Mouse (Mus musculus): ENCODE measurements at regions not wholly inside any gene's neighbourhood (a gene's known extent, or its start where the extent isn't known, plus 50 kb on each side); places are given as distances from the start of the nearest gene placed in this dataset.

- Histone ChIP-seq H3K4me1 (no peaks in the 10 kb centered on the region), H3K9me3 (no peaks in the 10 kb centered on the region), H3K27me3 (ENCODE audit: insufficient read depth, poor library complexity, severe bottlenecking) (no peaks in the 10 kb centered on the region), H3K4me3 (no peak overlapping the region), H3K36me3 (no peaks in the 10 kb centered on the region), H3K27ac (no peak overlapping the region)
- WGBS: 70% methylated on average over 8 of the region's 8 CpGs
- DNase-seq (ENCODE audit: low spot score): no peak
Measured at GRCm38 (mm10) chr3:143659421-143659978, 545.5 kb downstream of the Lmo4 start.

DNA sequence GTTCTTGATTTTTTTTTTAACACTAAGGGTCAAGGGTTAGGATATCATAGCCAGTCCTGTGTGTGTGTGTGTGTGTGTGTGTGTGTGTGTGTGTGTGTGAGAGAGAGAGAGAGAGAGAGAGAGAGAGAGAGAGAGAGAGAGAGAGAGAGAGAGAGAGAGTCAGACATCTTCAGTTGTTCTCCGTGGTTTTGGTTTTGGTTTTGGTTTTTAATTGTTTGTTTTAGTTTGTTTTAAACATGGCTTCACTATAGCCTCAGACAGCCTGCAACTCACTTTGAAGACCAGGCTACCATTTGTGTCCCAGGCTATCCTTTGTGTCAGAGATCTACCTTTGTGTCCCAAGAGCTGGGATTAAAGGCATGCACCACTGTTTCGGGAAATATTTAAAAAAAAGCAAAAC, 557.8 kb downstream of the Lmo4 start:
- DNase-seq (ENCODE audit: low spot score): no peak
- no peaks in the 10 kb centered on the region for H3K9me3 ChIP-seq
- H3K27ac ChIP-seq: no peak overlapping the region
- no peak overlapping the region for H3K4me3 ChIP-seq
- H3K4me1 ChIP-seq: peaks cover 7% of the 10 kb centered on the region; the same call in 1 of the 2 replicates
- no peaks in the 10 kb centered on the region for H3K27me3 ChIP-seq (ENCODE audit: insufficient read depth, poor library complexity, severe bottlenecking)
- WGBS: 91% methylated on average over 2 of the region's 2 CpGs
- no peaks in the 10 kb centered on the region for H3K36me3 ChIP-seq

GRCm38 (mm10) chr3:143646836-143647235, 558.2 kb downstream of the Lmo4 start:
- H3K27me3 ChIP-seq (ENCODE audit: insufficient read depth, poor library complexity, severe bottlenecking): no peaks in the 10 kb centered on the region
- no peak for DNase-seq (ENCODE audit: low spot score)
- no peaks in the 10 kb centered on the region for H3K9me3 ChIP-seq
- 50% methylated on average over 7 of the region's 7 CpGs for WGBS
- H3K4me3 ChIP-seq: no peak overlapping the region
- H3K27ac ChIP-seq: no peak overlapping the region
- H3K36me3 ChIP-seq: no peaks in the 10 kb centered on the region
- peaks cover 7% of the 10 kb centered on the region; the same call in 1 of the 2 replicates for H3K4me1 ChIP-seq

DNA sequence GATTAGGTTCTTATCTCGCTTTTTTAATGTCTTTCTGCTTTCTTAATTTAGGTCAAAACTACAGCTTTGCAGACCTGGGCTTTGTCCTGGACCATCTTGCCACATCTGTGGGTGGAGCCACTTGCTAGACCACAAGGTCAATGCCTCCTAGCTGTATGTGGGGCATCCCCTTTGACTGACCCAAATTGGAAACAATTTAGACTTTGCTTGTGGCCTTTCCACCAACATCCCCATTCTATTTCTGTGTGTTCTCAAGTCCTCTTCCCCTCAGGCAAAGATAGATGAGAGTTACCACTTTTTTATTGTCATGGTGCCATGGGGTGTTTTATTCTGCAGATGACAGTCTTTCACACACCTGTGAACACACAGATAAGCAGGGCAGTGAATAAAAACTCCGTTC, 572.0 kb downstream of the Lmo4 start:
- no peak for DNase-seq (ENCODE audit: low spot score)
- H3K27ac ChIP-seq: no peak overlapping the region
- WGBS: 67% methylated on average over 2 of the region's 2 CpGs
- no peak overlapping the region for H3K4me3 ChIP-seq
- H3K4me1 ChIP-seq: 0 out of 2 replicates have a peak, but pooled peaks cover 3% of the 10 kb centered on the region
- H3K9me3 ChIP-seq: no peaks in the 10 kb centered on the region
- no peaks in the 10 kb centered on the region for H3K27me3 ChIP-seq (ENCODE audit: insufficient read depth, poor library complexity, severe bottlenecking)
- H3K36me3 ChIP-seq: no peaks in the 10 kb centered on the region

DNA sequence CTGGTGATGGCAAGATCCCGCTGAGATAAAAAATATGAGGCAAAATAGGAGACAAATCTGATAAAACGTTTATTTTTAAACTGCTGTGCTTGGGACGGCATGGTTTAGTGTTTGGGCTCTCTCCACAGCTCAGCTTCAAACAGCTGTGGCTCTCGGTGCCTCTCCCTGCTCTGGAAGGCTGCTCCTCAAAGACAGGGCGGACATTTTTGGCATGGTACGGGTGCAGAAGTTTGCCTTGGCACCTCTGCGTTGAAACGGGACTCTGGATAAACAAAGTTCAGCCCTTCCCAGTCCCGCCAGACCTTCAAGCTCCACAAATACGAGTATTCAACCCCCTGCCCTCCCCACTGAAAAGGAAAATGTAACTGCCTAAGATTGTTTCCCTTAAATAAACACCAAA, 573.8 kb downstream of the Lmo4 start:
- no peak overlapping the region for H3K27ac ChIP-seq
- H3K4me3 ChIP-seq: no peak overlapping the region
- WGBS: 49% methylated on average over 10 of the region's 10 CpGs
- H3K4me1 ChIP-seq: 0 out of 2 replicates have a peak, but pooled peaks cover 3% of the 10 kb centered on the region
- H3K9me3 ChIP-seq: no peaks in the 10 kb centered on the region
- no peak for DNase-seq (ENCODE audit: low spot score)
- H3K27me3 ChIP-seq (ENCODE audit: insufficient read depth, poor library complexity, severe bottlenecking): no peaks in the 10 kb centered on the region
- H3K36me3 ChIP-seq: no peaks in the 10 kb centered on the region

GRCm38 (mm10) chr3:143624906-143625305, 580.1 kb downstream of the Lmo4 start:
- DNase-seq (ENCODE audit: low spot score): no peak
- peaks cover 8% of the 10 kb centered on the region for H3K4me1 ChIP-seq
- H3K27me3 ChIP-seq (ENCODE audit: insufficient read depth, poor library complexity, severe bottlenecking): no peaks in the 10 kb centered on the region
- no peaks in the 10 kb centered on the region for H3K9me3 ChIP-seq
- no peaks in the 10 kb centered on the region for H3K36me3 ChIP-seq
- H3K27ac ChIP-seq: no peak overlapping the region
- H3K4me3 ChIP-seq: no peak overlapping the region
- WGBS: 79% methylated on average over 3 of the region's 3 CpGs

DNA sequence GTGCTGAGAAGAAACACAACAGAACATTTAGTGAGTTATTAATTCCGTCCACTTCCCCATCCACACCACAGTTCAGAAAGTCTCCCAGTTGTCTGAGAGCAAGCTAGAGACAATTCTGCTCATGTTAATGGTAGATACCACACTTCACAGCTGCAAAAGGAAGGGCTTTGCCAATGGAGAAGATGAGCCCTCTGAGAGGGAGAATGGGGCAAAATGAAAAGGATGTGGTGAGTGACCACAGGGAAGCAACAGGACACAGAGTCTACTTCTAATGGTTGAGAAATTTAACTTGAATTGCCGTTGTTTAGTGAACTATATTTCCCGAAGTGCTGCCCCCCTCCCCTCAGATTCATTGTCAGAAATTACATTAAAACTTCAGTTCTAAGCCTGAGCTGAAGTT, 582.7 kb downstream of the Lmo4 start:
- H3K9me3 ChIP-seq: no peaks in the 10 kb centered on the region
- WGBS: 85% methylated on average over 3 of the region's 3 CpGs
- no peak for DNase-seq (ENCODE audit: low spot score)
- H3K27ac ChIP-seq: no peak overlapping the region
- no peaks in the 10 kb centered on the region for H3K36me3 ChIP-seq
- no peaks in the 10 kb centered on the region for H3K27me3 ChIP-seq (ENCODE audit: insufficient read depth, poor library complexity, severe bottlenecking)
- no peak overlapping the region for H3K4me3 ChIP-seq
- peaks cover 8% of the 10 kb centered on the region for H3K4me1 ChIP-seq

- H3K27ac ChIP-seq: no peak overlapping the region
- H3K9me3 ChIP-seq: no peaks in the 10 kb centered on the region
- no peak for DNase-seq (ENCODE audit: low spot score)
- no peaks in the 10 kb centered on the region for H3K36me3 ChIP-seq
- peaks cover 8% of the 10 kb centered on the region for H3K4me1 ChIP-seq
- H3K27me3 ChIP-seq (ENCODE audit: insufficient read depth, poor library complexity, severe bottlenecking): no peaks in the 10 kb centered on the region
- H3K4me3 ChIP-seq: no peak overlapping the region
- 81% methylated on average over 1 of the region's 1 CpGs for WGBS
Measured at GRCm38 (mm10) chr3:143619125-143619524, 585.9 kb downstream of the Lmo4 start.

GRCm38 (mm10) chr3:143614895-143615294, 590.1 kb downstream of the Lmo4 start:
- no peaks in the 10 kb centered on the region for H3K4me1 ChIP-seq
- H3K27me3 ChIP-seq (ENCODE audit: insufficient read depth, poor library complexity, severe bottlenecking): no peaks in the 10 kb centered on the region
- 79% methylated on average over 5 of the region's 5 CpGs for WGBS
- no peak for DNase-seq (ENCODE audit: low spot score)
- no peak overlapping the region for H3K27ac ChIP-seq
- no peaks in the 10 kb centered on the region for H3K36me3 ChIP-seq
- no peak overlapping the region for H3K4me3 ChIP-seq
- no peaks in the 10 kb centered on the region for H3K9me3 ChIP-seq

DNA sequence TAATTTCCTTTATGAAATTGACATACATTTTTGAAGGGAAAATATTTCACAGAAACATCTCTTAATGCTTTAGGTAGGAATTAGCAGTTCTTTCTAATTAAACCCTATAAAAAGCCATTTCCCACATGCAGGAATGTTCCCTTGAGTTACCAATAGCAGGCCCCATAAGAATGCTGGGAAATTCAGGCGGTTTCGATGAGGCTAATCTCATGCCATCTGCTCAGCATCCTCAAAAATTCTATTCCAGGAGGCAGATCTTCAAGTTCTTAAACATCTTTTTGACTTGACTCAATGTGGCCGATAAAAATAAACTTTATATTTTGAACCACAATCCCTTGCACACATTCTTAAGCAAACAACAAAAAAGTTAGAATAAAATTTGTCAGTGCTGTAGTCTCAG, 591.0 kb downstream of the Lmo4 start:
- no peaks in the 10 kb centered on the region for H3K9me3 ChIP-seq
- H3K27me3 ChIP-seq (ENCODE audit: insufficient read depth, poor library complexity, severe bottlenecking): no peaks in the 10 kb centered on the region
- no peaks in the 10 kb centered on the region for H3K36me3 ChIP-seq
- no peak overlapping the region for H3K4me3 ChIP-seq
- no peaks in the 10 kb centered on the region for H3K4me1 ChIP-seq
- no peak overlapping the region for H3K27ac ChIP-seq
- WGBS: 87% methylated on average over 3 of the region's 3 CpGs
- DNase-seq (ENCODE audit: low spot score): no peak

GRCm38 (mm10) chr3:143609673-143610072, 595.3 kb downstream of the Lmo4 start:
- H3K4me1 ChIP-seq: no peaks in the 10 kb centered on the region
- H3K27ac ChIP-seq: no peak overlapping the region
- H3K27me3 ChIP-seq (ENCODE audit: insufficient read depth, poor library complexity, severe bottlenecking): 0 out of 2 replicates have a peak, but pooled peaks cover under 1% of the 10 kb centered on the region
- no peaks in the 10 kb centered on the region for H3K9me3 ChIP-seq
- no peak overlapping the region for H3K4me3 ChIP-seq
- 52% methylated on average over 2 of the region's 2 CpGs for WGBS
- no peak for DNase-seq (ENCODE audit: low spot score)
- H3K36me3 ChIP-seq: no peaks in the 10 kb centered on the region

GRCm38 (mm10) chr3:143599120-143599519, 605.9 kb downstream of the Lmo4 start:
- Histone ChIP-seq H3K4me3 (no peak overlapping the region), H3K36me3 (no peaks in the 10 kb centered on the region), H3K27me3 (ENCODE audit: insufficient read depth, poor library complexity, severe bottlenecking) (0 out of 2 replicates have a peak, but pooled peaks cover 7% of the 10 kb centered on the region), H3K9me3 (no peaks in the 10 kb centered on the region), H3K27ac (no peak overlapping the region), H3K4me1 (peaks cover 13% of the 10 kb centered on the region)
- WGBS: 46% methylated on average over 2 of the region's 2 CpGs
- DNase-seq (ENCODE audit: low spot score): no peak

GRCm38 (mm10) chr3:143596949-143597593, 607.9 kb downstream of the Lmo4 start:
- Histone ChIP-seq H3K27ac (no peak overlapping the region), H3K36me3 (no peaks in the 10 kb centered on the region), H3K4me1 (peaks cover 13% of the 10 kb centered on the region), H3K9me3 (no peaks in the 10 kb centered on the region), H3K27me3 (ENCODE audit: insufficient read depth, poor library complexity, severe bottlenecking) (0 out of 2 replicates have a peak, but pooled peaks cover 10% of the 10 kb centered on the region), H3K4me3 (0 out of 2 replicates have a peak overlapping the region, but pooled peaks have one; percentile 8)
- peak; percentile 78 for DNase-seq (ENCODE audit: low spot score)
- 16% methylated on average over 11 of the region's 11 CpGs for WGBS
